Mouse (Mus musculus) heart, postnatal 0 days (tissue): ENCODE measurements around the gene Ciz1.

ENCODE experiments used
- CTCF ChIP-seq: IDR thresholded peaks from 2 replicates; pipeline ENCODE4 v1.5.1; 2016; ENCODE audit warnings: antibody characterized with exemption, control low read depth, low read depth
- EP300 ChIP-seq: IDR thresholded peaks from 2 replicates; pipeline ENCODE4 v1.6.1; 2016; ENCODE audit warnings: antibody characterized with exemption, low read depth

DNA sequence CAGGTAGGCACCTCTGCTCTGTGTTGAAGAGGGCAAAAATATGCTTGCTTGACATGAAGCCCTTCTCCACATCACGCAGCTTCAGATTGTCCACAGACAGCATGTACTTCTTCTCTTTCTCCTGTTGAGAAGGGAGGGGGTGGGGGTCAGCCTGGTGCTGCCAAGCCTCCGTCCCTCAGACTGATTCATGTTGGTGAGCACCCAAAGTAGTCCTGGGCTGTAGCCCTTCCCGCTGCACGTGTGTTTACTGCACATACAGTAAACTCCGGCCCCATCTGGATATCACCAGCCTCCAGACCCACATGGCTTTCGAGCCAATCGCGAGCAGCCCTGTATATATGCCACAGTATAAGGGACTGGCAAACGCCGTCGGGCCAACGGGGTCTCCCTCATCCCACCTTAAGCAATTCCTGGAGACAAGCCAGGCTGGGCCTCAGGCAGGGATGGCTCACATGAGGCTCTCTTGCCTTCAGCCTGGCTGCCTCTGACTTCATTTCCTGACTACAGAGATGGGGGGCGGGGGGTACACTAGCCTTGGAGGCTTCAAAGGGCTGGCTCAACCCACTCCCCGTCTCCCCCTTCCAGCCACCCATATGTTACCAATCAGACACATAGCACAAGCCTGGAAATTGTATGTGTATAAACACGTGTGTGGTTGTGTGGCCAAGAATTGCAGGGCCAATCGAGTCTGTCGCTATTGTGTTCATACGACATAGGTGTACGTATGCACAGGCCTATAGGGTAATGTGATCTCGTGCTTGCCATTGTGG, 35.1 kb upstream of the Ciz1 start:
- TF ChIP-seq CTCF (no peak), EP300 (no peak)
